Mouse (Mus musculus) cerebellum, adult 18-20 months (tissue): ENCODE measurements around the gene Fbxw9.

Source experiments
- DNase-seq, 2 experiments: peaks; one replicate each; pipeline ENCODE4 v3.0.0; 2021

The Fbxw9 gene

DNA sequence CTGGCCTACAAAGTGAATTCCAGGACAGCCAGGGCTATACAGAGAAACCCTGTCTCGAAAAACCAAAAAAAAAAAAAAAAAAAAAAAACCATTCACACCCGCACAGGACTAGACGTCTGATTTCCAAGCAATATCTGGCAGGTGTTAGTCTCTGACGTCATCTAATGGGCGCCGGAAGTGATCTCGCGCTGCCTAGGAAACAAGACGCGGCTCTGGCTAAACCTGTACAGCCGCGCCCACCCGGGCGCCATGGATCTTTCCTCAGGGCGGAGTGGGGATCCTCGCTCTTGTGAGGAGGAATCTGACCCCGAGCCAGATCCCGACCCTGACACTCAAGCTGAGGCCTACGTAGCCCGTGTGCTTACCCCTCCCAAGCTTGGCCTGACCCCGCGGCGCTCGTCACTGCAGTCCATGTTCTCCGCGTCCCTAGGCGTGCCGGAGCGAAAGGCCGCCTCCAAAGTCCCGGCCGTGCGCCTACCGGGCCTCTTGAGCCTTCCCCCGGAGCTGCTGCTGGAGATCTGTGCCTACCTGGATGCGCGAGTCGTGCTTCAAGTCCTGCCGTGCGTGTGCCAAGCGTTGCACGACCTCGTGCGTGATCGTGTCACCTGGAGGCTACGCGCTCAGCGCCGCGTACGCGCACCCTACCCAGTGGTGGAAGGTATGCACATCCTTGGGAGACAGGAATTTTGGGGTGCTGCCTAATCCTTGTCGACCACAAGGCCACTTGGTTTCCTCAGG is at the start of gene Fbxw9:
Gene Fbxw9, plus strand, starts transcription at position 177 of the 738 bp plus-strand sequence.
- peak; percentile 89 to 90 for DNase-seq

DNA sequence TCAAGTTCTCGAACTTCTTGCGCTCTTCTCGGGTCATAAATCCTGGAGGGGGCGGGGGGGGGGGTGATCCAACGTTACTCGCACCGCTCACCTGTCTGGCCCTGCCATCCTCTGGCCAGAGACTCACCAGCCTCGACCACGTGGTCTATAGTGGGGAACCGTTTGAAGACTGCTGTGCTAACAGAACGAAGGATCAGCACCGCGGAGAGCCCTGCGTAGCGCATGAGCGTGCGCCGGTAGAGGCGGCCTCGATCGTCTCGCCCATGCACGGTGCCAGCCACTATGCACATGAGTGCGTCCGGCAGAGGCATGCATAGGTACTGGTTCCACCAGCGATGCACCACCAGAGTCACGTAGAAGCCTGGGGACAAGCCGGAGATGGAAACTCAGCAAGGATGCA is 48.6 kb upstream of the Fbxw9 start:
- DNase-seq: no peak

DNA sequence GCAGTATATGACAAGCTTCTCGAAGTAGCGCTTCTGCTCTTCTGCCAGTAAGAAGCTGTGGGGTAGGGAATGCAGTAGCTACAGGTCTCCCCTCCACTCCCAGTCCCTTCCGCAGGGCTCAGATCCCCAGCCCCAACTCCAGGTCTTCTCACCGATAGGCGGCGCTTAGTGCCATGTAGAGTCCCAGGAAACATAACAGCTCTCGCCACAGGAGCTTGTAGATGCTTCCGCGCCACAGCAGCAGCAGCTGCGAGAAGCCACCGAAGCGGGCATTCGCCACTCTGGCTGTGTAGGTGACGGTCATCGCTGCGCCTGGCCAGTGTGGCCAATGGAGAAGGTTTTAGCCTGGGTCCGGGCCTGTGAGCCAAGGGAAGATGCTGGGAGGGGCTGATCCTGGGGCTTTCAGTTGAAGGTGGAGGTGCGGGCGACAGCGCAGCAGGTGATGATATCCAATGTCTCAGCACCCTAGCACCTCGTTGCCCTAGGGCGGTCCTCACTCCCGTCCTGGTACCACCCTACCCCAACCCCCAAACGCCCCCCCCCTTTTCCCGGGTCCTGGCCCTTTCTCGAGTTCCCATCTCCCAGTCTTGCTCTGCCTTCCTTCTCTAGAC is 46.5 kb upstream of the Fbxw9 start:
- DNase-seq: peak; percentile 79 to 84

DNA sequence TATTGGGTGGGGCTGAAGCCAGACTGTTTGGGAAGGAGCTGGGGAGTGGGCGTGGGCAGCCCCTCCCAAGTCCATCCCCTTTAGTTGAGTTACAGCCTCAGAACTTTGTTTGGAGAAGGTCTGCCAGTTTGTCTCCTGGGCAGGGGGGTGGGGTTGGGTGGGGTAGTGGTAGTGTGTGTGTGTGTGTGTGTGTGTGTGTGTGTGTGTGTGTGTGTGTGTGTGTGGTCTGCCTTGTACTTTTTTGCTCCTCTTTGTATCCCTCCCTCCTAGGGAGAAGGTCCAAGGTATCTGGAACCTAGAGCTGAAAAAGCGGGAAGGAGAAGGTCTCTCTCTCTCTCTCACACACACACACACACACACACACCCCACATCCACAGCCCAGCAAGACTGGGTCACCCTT is 45.4 kb upstream of the Fbxw9 start, which contains the start of gene Best2:
Gene Best2, minus strand, starts transcription at position 101 of the 400 bp plus-strand sequence.
- no peak for DNase-seq

DNA sequence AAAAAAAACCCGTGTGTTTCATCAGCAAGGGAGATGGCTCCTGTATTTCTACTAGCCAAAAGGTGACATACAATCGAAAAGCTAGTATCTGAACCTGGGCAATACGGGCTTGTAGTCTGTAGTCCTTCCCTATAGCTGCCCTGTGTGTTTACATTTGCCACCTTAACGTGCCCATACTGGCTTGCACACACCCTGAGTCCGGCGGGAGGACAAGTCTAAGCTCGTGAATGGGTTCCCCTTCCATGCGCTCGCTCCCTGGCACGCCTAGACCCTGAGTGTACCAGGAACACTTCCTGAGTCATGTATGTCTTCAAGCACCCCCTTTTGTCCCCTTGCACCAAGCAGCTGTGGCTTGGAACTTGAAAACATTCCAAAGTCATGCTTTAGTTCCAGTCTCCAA is 43.1 kb upstream of the Fbxw9 start:
- DNase-seq: no peak

DNA sequence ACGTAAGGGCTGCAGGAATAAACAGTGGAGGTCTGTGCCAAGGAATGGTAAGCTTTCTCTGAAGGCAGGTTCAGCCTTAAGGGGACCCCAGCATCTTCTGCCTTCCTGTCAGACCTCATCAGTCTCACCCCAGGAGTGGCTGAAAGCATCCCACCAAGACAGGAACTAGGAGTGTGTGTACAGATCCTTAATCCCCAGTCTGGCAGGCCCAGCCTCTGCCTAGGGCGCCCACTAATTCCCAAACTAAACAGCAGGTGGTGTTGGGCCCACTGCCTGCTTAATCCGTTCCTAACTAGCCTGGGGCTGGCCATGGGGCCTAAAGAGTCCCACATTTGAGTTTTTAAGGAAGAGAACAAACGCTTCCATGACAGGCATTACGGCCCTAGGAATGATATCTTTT is 42.6 kb upstream of the Fbxw9 start:
- no peak for DNase-seq

DNA sequence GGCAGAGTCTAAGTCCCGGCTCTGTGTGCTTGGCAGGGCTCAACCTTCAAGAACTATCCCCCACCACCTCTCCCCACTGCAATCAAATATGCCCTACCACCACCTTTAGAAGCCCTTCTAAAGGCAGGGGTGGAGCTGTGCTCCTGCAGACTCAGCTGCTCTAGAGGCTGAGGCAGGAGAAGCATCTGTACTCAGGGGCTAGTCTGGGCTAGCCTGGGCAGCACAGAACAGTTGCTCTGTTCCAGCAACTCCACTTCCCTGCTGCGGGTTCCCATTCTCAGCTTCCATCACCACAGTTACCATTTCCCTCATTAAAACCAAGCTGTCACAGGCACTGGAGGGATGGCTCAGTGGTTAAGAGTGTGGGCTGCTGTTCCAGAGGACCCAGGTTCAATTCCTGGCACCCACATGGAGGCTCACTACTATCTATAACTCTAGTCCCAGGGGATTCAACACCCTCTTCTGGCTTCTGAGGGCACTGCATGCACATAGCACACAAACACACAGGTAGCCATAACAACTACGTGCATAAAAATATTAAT is 38.3 kb upstream of the Fbxw9 start:
- no peak for DNase-seq

DNA sequence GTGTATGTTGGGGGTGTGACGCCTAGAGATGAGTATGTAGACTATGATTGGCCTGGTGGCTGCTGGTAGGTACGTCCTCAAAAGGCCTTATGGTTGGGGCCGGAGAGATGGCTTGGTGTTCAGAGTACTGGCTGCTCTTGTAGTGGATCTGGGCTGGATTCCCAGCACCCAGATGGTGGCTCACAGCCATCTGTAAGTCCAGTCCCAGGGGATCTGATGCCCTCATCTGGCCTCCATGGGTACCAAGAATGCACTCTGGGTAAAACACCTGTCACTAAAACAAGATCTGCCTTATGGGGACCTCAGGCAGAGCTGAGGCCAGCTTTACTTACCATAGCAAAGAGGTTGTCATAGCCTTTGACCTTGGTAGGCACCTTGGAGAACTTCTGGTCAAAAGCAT is 36.0 kb upstream of the Fbxw9 start:
- DNase-seq: no peak

DNA sequence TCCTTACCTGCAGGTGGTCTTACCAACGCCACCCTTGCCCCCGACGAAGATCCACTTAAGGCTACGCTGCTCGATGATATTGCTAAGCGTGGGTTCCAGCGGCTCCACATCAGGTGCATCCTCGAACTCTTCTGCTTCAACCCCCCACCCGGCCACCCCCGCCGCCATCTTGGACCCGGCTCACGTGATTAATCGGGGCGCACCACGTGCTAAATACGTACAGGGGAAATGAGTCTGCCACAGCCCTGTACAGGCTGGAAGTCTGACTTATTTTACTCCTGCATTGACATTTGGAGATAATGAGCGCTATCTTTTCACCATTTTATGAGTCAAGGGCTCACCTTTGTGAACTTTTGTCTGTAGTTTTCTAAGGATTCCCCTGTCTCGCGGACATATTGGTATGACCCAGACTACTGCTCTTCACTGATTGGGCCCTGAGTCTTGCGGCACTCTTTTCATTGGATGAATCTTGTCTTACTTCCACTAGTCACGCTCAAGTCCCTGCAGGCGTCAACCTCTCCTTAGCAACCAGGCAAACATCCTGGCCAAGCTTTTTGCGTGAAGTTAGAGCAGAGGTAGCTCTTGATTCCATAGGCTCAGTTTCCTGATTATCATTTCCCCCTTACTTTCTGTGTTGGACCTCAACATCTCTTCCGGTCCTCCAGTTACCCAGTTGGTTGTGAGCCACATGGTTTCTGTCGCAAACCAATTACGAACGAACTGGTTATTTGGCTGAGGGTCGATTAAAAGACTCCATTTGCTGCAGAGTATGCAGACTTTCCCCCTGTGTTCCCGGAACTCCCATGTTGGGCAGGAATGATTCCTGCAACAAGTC is 34.5 kb upstream of the Fbxw9 start, which contains the start of gene Asna1:
Gene Asna1, minus strand, starts transcription at position 184 of the 835 bp plus-strand sequence.
- peak; percentile 85 for DNase-seq

DNA sequence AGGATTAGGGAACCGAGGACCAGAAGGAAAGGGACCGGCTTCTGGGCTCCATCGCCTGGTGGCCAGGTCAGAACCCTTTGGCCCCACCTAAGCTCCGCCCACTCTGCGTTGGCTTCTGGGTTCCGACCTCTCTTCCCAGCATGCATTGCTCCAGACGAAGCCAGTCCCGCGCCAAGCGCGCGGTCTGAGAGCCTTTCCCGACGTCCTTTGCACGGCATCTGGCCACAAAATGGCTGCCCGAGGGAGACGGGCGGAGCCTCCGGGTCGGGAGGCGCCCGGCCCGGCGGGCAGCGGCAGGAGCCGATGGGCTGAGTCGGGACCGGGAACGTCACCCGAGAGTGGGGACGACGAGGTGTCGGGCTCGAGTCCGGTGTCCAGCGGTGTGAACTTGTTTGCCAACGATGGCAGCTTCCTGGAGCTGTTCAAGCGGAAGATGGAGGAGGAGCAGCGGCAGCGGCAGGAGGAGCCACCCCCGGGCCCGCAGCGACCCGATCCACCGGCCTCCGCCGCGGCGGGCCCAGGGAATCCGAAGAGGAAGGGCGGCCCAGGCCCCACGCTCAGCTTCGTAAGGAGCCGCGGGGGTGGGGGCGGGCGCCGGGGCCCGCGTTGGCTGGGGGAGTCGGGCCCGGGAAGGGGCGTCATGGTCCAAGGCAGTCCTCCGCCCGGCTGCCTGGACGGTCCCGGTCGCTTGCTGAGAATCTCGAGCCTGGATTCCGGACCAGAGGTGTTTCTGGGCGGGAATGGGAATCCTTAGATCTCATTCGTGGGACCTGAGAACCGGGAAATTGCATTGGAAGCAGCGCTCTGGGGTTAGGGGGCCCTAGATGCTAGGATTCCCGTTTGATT is 33.0 kb upstream of the Fbxw9 start, which contains the start of gene Trir:
Gene Trir, plus strand, starts transcription at position 154 of the 846 bp plus-strand sequence.
- DNase-seq: peak; percentile 98

DNA sequence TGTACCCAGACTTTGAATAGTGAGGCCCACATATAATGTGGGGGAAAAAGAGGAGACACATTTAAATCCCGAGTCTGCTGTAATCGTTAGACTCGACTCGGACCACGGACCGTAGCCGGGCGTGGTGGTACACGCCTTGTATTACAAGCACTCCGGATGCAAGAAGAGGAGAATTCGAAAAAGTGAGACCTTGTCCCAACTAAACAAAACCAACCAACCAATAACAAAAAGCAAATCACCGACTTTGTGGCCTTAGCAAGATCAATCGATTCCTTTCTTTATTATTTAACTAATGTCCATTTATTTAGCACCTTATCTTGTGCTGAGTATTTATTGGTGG is 32.4 kb upstream of the Fbxw9 start:
- no peak for DNase-seq

DNA sequence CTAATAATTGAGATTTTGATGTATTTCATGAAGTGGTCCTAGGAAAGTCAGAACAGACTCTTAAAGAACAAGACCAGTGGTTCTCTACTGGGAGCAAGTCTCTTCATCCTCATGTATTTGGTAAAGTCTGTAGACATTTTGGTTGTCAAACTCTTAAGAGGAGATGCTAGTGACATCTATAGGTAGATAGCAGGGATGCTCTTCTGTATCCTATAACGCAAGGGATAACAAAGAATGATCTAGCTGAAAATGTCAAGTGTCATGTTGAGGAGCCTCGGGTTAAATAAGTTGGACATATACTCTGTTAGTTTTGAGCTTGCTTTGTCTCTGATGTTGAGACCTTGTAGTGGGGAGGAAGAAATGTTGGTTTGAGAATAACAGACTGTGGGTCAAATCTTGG is 31.9 kb upstream of the Fbxw9 start:
- DNase-seq: no peak

DNA sequence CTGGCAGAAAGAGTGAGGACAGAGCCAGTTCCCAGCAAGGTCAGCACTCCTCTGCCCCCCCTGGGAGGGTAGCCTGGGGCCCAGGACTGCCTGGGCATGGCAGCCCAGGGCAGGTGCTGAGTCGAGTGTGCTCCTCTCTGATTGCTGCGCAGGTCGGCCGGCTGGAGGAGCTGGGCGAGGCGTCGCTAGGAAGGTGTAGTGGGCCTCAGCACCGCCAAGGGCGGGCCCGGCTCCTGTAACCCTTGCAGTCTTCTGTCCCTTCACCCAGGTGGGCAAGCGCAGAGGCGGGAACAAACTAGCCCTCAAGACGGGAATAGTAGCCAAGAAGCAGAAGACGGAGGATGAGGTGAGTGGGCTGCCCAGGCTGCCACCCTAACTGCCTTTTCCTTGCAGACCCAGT is 30.6 kb upstream of the Fbxw9 start:
- no peak for DNase-seq

DNA sequence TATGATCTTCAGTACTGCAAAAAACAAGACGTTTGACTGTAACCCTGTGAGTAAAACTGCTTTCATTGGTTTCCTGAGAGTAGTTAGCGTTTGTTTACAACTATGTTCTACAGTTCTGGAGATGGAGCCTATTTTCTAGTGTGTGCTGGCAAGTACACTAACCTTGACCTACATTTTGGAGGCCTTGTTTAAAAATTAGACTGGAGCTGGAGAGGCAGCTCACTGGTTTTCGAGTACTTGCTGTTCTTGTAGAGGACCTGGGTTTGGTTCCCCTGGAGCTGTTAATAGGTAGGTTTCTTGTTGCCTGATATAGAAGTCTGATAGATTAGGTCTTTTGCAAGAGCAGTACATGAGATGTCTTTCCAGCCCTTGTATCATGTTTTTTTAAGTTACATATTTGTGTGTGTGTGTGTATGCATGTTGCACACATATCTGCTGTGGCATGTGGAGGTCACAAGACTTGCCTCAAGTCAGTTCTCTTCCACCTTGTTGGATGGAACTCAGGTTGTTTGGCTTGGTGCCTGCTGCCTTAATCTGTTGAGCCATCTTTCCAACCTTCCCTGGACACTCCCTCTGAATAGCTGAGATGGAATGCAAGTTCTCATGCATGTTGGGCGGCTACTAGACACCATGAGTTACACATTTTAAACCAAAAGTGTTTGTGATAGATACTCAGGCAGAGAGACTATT is 27.1 kb upstream of the Fbxw9 start:
- no peak for DNase-seq

DNA sequence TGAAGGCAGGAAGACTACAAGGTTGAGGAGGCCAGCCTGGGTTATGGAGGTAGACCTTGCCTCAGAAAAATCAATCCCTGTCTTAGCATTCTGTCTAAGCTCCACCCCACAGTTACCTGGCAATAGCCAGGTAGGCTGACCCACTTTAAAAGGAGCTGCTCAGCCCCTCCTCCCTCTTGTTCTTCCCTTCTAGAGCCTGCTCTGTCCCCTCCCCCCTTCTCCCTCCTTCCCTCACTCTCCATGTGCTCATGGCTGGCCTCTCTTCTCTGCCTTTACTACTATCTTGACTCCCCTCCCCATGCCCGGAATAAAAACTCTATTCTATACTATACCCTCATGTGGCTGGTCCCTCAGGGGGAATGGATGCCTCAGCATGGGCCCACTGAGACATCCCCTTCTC is 26.0 kb upstream of the Fbxw9 start:
- no peak for DNase-seq

DNA sequence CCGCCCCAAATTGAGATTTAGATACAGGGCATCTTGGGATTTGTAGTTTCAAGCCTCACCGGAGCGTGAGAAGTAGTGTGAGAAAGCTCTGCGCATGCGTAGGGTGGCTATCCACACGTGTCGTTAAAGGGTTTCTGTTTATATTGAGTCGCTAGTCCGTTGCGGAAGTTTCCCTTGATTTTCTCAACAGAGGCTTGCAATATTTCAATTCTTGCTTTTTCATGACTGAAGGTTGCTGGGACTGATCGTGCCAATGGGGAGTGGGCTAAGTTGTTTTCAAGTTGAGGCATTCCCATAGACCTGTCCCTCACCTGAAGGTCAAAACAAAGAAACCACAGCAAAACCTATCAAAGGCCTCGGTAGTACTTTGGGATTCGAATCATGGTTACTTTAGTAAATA is 25.1 kb upstream of the Fbxw9 start:
- DNase-seq: peak; percentile 68 to 69

DNA sequence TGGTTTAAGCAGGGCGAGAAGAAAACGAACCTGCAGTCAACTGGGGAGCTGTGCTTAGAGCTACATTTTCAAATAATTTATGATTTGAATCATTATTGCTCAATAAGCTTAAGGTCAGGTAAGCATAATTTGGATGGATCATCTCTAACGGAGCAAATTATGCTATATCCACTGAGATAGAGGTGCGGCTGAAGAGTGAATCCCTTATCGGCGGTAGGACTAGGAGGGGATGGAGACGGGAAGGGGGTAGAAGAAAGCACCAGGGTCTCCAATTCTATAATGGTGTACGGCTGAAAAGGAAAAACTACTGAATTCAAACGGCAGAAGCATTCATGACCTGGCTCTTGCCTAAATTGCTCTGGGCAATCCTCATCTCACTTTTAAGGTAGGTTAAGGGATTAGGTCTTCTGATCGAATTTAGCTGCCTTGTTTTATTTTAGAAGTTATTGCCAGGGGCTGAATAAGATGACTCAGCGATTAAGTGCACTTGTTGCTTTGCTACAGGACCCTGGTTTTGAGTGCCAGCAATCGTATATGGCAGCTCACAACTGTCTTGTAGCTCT is 24.6 kb upstream of the Fbxw9 start:
- no peak for DNase-seq

DNA sequence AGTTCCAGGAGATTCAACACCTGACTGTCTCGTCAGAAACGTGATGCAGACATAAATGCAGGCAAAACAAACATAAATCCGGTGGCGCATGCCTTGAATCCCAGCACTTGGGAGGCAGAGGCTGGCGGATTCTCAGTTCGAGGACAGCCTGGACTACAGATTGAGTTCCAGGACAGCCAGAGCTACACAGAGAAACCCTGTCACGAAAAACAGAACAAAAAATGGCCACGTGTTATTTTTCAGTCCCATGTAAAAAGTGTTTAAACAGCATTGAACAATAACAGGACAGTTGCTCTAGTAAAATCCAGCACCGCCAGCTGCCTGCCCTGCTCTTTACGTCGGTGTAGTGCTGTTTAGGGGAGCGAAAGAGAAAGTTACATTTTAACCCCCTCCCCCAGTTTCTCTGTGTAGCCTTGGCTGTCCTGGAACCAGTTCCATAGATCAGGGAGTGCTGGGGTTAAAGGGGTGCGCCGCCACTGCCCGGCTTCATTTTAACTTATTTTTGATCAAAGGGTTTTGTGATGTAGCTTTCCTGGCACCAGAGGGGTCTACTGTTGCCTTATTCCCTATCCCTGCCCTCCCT is 24.0 kb upstream of the Fbxw9 start:
- DNase-seq: peak in 1 of 2 experiments; percentile 27

DNA sequence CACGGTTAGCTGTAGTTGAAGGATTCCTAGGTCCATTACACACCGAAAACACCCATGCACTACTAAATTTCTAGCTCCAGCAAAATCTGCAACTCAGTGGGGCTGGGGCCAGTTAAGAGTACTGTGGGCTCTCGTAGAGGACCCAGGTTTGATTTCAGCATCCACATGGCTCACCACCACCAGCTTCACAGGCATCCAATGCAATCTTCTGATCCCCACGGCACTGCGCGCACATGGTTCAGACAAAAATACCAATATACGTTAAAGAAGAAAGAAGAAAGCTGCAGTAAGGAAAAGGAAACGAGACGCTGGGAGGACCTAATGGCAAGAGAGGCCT is 23.5 kb upstream of the Fbxw9 start:
- no peak for DNase-seq

DNA sequence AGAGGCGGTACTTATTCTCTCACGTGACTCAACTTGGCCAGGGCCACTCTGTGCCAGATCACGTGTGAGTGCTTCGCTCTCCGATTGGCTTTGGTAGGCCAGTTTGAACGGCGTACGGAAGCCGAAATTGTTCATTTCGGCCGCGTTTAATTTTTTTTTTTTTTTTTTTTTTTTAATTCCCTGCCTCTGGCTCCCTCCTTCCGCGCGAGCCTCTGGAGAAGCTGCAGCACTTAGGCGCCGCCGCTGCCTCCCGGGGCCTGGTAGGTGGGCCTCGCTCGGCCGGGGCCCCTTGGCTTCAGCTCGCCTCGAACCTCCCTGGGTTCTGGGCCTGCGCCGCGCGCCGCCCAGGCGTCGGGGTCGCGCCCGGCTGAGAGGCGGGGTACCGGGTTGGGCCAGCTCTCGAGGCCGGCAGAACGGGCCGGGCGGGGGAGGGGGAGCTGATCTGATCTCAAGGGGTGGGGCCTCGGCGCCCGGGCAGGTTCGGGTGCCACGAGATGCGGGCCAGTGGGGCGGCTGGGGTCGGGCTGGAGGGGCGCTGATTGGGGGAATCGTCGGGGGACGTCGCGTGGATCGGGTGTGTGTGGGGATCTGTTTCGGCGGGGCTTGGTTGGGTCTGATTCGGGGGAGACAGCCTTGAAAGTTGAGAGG is 23.0 kb upstream of the Fbxw9 start, which contains the start of gene Tnpo2:
Gene Tnpo2, plus strand, starts transcription at position 198 of the 648 bp plus-strand sequence.
- DNase-seq: peak; percentile 90 to 93

DNA sequence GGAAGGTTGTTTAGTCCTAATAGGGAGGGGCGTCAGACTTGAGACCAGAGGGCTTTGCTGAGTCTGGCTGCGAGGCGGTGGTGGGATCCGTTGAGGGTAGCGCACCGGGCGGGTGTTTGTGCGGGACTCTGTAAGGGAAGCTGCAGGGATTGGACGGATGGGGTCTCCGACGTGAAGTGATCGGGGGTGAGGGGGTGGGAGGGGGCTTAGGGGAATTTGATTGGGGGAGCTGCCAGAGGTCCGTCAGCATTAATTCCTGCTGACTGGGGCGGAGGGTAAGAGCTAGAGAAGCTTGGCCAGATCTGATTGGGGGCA is 22.5 kb upstream of the Fbxw9 start:
- DNase-seq: no peak
